Mouse (Mus musculus) frontal cortex, postnatal 36 days (tissue): Measurements from ENCODE around the gene Elfn1.
"Not testable (repeated sequence)": the region's sequence is repeated elsewhere in the genome, so short reads cannot be mapped to it uniquely, and the experiment has no call there.

ENCODE experiments used
- DNase-seq, 2 experiments: peaks; one replicate each; pipeline ENCODE4 v3.0.0; 2022; ENCODE audit warnings: low spot score in 2 of 2

Gene Elfn1

GRCm38 (mm10) chr5:139969151-139969948 is 61.6 kb downstream of the Elfn1 start:
- DNase-seq = no peak

GRCm38 (mm10) chr5:139970186-139970631 is 62.5 kb downstream of the Elfn1 start:
- DNase-seq = no peak

DNA sequence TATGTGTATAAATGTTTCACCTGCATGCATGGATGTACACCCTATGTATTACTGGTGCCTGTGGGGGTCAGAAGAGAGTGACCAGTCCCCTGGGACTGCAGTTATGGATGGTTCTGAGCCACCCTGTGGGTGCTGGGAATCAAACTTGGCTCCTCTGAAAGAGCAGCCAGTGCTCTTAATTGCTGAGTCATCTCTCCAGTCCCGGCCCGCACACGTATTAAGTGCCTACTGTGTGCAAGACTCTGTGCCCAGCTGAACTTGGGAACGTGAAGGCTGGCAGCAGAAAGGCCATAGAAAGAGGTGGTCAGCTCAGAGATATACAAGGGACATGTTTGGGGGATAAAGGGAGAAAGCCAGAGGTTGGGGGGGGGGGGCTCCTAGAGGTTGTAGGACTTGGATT is 68.8 kb downstream of the Elfn1 start:
- DNase-seq = no peak

GRCm38 (mm10) chr5:139977476-139977875 is 69.7 kb downstream of the Elfn1 start:
- no peak for DNase-seq

- peak; percentile 38 to 43 for DNase-seq
Measured at GRCm38 (mm10) chr5:139978525-139979276, 71.0 kb downstream of the Elfn1 start.

DNA sequence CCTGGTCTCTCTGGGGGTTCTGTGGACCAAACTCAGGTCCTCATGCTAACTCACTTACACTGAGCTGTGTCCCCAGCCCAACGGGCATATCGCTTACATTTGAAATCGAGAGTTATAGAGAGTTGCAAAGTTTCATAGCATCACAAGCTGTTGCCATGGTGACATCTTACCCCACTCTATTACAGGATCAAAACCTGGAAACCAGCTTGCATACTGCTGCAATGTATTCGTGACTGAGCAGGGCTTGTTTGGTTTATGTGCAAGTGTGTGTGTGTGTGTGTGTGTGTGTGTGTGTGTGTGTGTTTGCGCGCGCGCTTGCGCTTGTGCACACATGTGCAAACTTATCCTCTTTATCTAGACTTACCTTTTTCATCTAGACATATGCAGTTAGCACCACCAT is 71.6 kb downstream of the Elfn1 start:
- DNase-seq = peak; percentile 21 to 65

DNA sequence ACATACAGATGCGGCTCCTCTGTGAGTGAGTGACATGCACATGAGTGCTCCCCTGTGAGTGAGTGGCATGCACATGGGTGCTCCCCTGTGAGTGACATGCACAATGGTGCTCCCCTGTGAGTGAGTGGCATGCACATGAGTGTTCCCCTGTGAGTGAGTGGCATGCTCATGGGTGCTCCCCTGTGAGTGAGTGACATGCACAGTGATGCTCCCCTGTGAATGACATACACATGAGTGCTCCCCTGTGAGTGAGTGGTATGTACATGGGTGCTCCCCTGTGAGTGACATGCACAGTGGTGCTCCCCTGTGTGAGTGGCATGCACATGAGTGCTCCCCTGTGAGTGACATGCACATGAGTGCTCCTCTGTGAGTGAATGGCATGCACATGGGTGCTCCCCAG is 74.2 kb downstream of the Elfn1 start:
- DNase-seq = no peak

- DNase-seq = no peak
Measured at GRCm38 (mm10) chr5:139985073-139985746, 77.5 kb downstream of the Elfn1 start.

GRCm38 (mm10) chr5:139991531-139991930 is 83.8 kb downstream of the Elfn1 start:
- no peak for DNase-seq

GRCm38 (mm10) chr5:139998321-139998720 is 90.6 kb downstream of the Elfn1 start:
- DNase-seq = not testable (repeated sequence)

- DNase-seq = no peak
Measured at GRCm38 (mm10) chr5:139998916-139999315, 91.2 kb downstream of the Elfn1 start.

DNA sequence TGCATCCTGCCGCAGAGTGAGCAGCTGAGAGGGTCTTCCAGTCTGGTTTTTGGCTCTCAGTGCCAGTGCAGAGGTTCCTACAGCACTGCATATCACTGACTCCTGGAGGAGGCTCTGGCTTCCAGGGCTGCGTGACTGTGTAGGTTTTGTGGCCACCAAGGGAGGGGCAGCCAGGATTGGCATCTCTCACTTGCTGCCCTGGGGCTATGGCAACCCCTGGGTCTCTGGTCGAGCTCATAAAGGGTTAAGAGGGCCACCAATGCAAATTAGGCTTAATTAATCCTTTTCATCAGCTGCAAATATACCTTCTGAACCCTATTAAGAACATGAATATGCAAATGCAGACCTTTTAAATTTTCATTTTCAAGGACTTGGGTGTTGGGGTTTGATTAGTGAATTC is 94.8 kb downstream of the Elfn1 start:
- DNase-seq = no peak

GRCm38 (mm10) chr5:140006861-140007260 is 99.1 kb downstream of the Elfn1 start:
- no peak for DNase-seq

DNA sequence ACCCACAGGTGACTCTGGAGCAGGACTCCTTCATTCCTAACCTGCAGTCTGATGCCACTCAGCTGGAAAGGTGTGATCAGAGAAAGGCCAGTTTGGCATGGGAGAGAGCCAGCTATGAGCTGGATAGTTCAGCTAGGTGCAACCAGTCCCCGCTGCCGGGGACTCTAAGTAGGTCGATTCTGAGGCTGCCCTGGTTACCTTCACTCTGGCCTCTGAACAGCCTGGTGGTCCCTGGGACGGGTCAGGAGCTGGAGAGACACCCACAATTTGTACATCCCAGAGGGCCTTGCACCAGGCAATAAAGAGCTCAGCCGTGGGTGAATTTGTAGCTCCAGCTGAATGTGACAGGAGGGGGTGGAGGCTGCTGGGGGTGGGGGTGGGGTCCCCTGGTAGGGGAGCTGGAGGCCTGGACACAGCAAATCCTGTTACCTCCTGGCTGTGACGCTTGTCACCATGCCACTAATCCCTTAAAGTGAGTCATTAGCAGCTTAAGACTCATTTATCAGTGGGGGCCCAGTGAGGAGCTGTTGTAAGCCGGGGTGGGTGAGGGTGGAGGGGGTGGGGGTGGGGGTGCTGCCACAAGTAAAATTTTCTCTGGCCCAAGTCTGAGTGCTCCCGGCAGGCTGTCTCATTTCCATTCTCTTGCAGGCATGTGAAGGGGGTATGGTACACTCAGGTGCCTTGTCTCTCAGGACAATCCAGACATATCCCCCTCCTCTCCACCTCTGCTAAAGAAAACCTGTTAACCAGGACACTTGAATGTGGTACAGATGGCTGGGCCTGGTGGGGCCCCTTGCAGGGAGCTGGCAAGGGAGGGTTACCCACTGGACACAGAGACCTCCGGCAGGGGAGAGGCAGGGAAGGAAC is 100.1 kb downstream of the Elfn1 start:
- no peak for DNase-seq

DNA sequence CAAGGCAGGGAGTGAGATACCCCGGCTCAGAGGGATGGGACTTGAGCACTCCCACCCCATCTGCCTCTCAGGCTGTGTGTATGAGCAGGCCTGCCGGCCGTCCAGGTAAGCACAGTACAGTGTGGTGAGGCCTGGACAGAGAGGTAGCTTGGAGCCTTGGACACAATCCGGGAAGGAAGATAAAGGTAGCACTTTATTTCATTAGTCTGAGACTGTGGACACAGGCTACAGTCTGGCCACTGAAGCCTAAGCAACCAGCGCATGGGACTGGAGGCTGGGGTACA is 100.7 kb downstream of the Elfn1 start:
- DNase-seq = no peak

GRCm38 (mm10) chr5:140009083-140009655 is 101.4 kb downstream of the Elfn1 start:
- DNase-seq = no peak

DNA sequence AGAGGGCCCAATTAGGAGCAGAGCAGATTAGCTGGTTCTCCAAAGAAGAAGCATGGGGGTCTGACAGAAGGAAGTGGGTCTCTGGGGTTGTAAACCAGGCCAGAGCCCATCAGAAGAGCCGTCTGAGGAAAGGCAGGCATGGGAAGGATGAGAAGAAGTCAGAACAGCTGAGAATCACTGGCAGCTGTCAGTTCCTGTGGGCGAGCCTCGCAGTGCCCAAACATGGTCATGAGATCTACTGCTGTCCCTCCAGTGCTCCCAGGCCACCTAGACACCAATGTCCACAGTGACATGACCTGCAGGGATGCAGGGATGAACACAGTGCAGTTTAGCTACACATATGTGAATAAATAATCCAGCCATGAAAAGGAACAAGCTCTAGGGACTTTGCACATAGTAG is 102.7 kb downstream of the Elfn1 start:
- no peak for DNase-seq

- no peak for DNase-seq
Measured at GRCm38 (mm10) chr5:140012286-140012967, 104.7 kb downstream of the Elfn1 start.

DNA sequence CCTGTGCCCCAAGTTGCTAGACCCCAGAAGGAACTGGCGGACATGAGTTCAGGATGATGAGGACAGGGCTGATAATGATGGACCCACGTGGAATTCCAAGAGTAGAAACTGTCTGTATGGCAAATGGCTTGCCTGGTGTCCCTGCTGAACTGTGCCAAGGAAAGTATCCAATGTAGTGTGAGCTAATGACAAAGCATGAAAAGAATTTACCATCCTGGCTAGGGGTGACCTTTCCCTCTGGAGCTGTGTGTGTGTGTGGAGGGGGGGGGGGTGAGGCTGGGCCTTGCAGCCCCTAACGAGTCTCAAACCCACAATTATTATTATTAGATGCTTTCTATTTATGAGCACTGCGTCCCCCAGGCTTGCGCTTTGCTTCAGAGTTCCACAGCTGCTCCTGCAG is 105.9 kb downstream of the Elfn1 start:
- no peak for DNase-seq

DNA sequence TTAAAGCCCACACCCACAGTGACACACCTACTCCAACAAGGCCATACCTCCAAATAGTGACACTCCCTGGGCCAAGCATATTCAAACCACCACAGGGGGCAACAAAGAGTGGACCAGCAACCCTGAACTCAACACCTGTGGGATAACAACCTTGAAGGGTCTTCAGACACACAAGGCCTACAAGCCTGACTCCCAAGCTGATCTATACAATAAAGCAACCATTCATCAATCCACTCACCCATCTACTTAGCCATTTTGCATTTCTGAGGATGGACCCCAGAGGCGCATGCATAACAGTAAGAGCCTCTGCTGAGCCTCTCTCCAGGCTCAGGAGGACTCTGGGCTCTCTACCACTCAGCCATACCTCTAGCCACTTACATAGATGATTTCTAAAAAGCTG is 109.2 kb downstream of the Elfn1 start:
- DNase-seq = no peak

- no peak for DNase-seq
Measured at GRCm38 (mm10) chr5:140018780-140019179, 111.0 kb downstream of the Elfn1 start.
